Mouse (Mus musculus) c-Kit-positive CD71-positive TER-119-positive erythroid progenitor cells, embryonic 14.5 days (primary cell): ENCODE measurements at regions not wholly inside any gene's neighbourhood (a gene's known extent, or its start where the extent isn't known, plus 50 kb on each side); places are given as distances from the start of the nearest gene placed in this dataset.

Experiments used
- DNase-seq: peaks from one replicate; pipeline ENCODE4 v3.0.0-alpha.2; 2013; ENCODE audit warnings: low spot score

DNA sequence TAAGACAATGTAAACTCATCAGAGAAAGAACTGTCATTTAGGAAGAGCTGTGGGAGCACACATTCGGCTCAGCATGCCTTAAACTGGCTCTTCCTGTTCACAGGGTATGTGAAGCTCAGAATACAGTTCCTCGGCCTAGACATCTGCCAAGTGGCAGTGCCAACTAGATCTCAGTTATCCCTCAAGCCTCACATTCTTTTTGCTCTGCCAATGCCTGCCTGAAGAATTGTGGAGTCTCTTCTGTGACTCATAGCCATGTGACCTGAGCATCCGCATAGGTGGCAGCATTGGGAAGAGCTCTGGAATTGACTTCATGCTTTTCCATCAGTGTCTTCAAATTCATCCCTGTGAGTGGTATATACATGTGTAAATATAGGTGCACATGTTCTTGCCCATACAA lies 59.7 kb downstream of the Prlhr start:
- DNase-seq: no peak

DNA sequence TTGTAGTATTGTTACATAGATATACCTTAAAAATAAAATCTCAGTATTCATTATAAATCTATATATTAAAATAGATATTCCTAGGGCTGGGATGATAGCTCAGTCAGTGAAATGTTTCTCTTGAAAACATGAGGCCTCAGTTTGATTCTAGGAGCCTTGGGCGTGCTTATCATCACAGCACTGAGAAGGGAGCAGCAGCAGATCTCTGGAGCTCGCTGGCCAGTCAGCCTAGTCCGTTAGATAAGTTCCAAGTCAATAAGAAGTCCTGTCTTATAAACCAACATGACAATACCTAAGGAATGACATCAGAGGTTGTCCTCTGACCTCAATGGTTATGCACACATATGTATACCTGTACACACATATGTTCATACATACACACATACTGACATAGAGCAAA lies 68.7 kb downstream of the Prlhr start:
- no peak for DNase-seq

GRCm38 (mm10) chr19:60397666-60398065 lies 70.4 kb downstream of the Prlhr start:
- no peak for DNase-seq

DNA sequence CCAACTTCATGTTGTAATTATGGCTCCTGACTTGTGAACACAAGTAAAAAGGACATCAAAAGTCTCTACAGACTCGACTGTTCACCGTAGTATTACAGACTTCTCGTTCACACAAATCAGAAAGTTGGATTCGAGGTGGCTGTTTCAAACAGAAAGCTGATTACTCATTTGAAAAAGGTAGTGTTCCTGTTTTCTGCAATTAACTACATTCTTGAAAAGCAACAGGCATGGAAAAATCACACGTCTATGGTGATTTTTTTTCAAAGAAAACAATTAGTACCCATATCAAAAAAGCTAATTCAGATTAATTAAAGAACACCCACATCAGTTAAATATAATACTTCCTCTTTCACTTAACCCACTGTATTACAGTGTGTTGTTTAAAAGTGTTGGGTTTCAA lies 71.5 kb downstream of the Prlhr start:
- no peak for DNase-seq

- DNase-seq: no peak
Measured at GRCm38 (mm10) chr19:60386563-60387241, 81.4 kb downstream of the Prlhr start.

DNA sequence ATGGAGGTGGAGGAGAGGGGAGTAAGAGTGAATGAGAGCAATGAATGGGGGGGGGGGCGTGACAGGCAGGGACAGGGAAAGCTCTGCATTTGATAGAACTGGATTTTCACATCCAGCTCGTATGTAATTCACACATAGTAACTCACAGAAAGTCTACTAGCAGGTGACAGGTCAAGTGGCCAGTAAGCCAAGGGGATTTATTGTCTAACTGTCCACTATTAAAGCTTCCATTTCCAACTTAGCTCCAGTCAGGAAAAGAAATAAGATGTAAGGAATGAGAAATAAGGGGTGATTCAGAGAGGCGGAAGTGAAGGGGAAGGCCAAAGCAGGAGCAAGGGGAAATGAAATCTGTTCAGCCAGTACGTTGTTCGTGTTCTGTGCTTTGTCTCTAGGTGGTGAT lies 83.4 kb downstream of the Prlhr start:
- no peak for DNase-seq

- DNase-seq: no peak
Measured at GRCm38 (mm10) chr19:60382661-60383060, 85.4 kb downstream of the Prlhr start.

DNA sequence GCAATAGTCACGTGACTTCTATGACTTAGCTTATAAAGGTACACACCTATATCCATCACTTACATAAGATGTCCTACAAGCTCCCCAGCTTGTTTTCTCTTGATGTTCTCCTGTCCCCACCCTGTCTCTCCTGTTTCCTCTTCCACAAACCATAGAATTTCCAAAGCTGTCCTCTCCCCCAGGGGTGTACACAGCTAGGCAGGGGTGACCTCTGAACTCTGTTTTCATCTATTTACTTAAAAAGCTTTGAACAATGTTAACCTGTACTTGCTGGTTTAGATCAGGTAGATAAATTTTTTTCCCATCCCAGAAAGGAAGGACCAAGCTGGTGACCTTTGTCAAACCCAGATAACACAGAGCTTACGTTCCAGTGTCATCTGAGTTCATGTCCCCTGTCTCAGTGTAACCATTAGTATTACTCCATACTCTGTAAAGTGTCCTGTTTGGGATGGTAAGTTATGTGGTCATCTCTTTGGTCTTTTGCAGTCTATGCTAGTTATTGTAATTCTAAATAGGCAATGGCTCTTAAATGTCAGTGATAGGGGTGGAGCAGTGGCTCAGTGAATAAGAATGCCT lies 89.0 kb downstream of the Prlhr start:
- DNase-seq: no peak

DNA sequence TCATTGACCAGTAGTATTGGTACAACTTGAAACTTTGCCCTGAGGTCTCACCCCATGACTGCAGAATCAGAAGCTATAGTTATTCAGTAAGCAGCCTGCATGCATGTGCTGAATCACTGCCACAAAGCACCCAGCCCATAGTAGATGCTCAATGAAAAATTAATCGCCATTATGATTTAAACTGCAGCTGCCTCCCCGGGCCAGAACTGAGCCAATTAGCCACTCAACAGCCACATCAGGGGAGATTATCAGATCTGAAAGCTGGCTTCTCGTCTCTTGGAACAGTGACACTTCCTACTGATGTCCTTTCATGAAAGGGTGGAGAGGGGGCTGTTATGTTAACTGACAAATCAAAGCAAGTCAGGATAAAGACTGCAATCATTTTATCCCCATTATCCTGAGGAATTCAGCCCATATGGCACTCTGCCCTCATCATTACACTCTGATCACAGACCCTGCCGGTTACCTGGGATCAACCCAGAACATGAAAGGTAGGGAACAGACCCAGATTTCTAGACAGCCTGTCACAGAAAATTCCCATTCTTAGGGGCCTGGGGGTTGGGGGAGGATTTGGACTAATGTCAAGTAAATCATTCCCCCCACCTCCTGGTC lies 104.0 kb downstream of the Prlhr start:
- DNase-seq: no peak

DNA sequence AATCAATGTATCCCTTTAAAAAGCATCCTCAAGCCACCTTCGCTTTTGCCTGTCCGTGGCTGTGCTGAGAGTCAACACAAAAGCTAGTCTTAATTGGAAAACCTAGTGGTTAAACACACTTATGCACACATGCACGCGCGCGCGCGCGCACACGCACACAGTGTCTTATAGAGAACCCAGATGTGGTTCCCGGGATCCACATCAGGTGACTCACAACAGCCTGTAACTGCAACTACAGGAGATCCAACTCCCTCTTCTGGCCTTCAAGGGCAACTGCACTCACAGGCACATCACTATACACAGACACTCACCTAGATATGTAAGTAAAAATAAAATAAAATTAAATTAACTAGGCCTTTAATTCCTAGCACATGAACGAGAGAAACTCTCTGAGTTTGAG lies 118.4 kb upstream of the Fam204a start:
- DNase-seq: no peak

DNA sequence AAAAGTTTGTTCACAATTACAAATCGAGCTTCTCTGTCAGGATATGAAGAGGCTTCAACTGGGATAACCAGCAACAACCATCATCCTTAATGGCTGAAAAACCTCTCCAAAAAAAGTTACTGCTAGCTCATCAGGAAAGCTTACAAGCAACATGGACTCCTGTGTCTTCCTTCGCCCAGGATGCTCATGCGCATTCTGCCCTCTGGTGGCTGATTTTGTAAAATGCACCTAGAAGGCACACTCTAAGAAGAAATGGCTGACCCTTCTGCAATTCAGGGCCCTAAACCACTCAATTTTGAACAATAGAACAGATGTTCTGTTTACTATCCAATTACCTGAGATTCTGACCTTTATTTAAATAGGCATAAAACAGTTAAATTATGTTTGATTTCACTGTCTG lies 115.0 kb upstream of the Fam204a start:
- peak; percentile 22 for DNase-seq

DNA sequence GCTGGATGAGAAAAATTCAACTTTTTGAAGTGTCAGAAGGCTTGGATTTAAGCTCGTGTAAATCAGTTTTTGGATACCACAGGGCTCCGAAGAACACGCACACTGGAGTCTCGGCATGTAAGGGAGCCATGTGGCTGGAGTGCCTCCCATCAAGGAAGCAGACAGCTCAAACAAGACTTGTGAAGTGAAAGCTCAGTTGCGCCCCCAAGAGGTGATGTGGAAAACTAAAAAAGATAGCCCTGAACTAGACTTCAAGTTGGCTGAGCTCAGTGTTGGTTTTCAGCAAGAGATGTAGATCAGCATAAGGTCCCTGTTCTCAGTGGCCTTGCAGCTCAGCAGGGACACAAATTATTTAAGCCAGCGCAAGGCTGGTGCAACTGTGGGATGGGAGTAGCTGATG lies 113.7 kb upstream of the Fam204a start:
- no peak for DNase-seq

GRCm38 (mm10) chr19:60334521-60334920 lies 108.0 kb upstream of the Fam204a start:
- no peak for DNase-seq

DNA sequence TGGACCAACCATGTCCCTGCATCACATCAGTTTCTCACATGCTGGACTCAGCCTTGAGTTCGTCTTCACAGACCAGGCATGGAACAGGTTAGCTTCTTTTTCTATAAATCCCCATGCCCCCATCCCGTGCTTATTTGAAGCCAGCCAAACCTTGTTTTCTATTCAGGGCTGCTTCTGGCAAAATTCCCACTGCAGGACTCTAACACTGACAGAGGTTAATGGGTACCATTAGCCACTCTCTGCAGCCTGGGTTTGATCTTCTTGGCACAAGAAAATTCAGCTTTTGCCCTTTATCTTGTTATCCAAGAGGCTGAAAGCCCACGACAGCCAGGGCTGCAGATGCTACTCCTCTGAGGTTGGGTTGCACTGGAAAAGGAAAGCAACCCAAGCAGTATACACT lies 101.8 kb upstream of the Fam204a start:
- no peak for DNase-seq

DNA sequence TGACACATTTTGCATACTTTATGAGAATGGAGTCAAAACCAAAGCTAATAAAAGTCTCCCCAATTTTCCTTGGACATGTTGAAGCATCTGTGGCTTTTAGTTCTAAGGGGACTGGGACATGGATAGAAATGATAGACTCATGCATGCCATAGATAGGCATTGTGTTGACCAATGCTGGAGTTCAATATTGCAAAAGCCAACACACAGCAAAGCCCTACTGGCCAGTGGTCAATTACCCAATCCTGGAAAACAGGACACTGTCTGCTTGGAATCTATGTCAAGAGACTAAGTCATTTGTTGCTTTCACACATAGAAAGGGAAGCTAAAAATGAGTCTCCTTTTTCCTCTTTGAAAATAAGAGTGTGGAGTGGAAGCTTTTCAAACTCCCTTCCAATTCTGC lies 99.1 kb upstream of the Fam204a start:
- DNase-seq: no peak

DNA sequence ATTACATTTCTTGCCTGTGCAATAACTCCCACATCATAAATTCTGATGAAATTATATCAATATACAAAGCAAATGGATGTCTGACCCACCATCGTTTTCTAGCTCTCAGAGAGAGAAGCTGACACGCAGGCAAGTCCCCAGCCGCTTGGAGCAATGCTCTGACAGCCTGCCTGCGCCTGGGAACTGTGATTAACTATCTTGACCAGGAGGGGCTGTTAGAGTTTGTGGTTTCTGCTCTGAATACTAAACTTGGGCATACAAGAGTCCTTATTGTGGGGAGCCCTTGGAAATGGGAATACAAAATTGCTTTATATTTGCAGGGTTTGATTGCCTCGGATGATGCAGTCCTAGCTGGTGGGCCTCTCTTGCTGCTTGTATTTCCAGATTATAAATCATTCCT lies 98.6 kb upstream of the Fam204a start:
- DNase-seq: no peak

DNA sequence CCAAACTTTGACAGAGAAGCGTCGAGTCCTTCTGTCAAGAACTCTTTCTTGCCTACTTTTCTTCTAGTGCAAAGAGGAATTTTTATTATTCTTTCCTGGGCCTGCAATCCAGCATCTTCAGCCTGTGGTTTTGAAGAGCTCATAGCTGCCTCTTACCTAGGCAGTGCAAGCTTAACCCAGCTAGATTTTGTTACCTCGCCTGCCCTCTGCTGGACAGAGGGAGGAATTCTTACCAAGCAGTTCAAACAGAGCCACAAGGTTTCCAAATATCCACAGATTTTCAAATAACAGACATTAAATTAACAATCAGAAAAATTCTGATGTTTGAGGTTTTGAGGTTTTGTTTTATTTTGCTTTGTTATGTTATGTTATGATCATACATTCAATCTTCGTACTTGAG lies 84.1 kb upstream of the Fam204a start:
- DNase-seq: peak; percentile 43

GRCm38 (mm10) chr19:60302371-60302770 lies 75.9 kb upstream of the Fam204a start:
- DNase-seq: no peak

DNA sequence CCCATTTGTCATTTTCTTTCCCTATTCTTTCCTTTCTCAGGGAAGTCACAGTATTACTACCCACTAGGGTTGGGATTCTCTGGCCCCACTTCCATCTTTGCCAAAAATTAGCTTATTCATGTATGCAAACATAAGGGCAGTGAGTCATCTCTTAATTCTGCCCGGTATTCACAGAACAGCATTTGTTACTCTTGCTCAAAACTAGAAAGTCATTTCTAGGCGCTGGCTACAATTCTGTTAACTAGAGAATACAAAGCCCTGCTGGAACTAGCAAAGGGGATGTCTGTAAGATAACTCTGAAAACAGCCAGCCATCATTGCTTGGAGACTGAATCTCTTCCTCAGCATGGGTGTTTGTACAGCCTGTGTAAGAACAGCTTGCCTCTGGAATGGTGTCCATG lies 74.4 kb upstream of the Fam204a start:
- no peak for DNase-seq

- no peak for DNase-seq
Measured at GRCm38 (mm10) chr19:60290244-60290643, 63.7 kb upstream of the Fam204a start.

- no peak for DNase-seq
Measured at GRCm38 (mm10) chr19:60286810-60287396, 60.4 kb upstream of the Fam204a start.

DNA sequence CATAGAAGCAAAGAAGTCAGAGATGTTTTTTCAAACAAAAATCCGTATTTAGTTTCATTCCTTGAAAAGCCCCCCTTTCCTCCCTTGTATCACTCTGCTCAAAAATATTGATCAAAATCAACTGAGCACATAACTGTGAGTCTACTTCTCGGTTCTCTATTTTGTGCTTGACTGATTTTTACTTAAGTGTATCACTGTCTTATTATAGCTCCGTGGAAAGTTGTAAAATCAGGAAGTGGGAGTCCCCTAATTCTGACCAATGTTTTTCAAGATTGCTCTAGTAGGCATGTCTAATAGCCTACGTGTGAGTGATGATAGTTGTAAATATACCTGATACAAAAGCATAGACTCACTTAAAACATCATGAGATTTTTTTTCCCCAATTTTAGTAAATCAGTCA lies 58.4 kb upstream of the Fam204a start:
- no peak for DNase-seq
